Comparison of ENCODE assay signal across 9 mouse cellular contexts in the genomic region with DNA sequence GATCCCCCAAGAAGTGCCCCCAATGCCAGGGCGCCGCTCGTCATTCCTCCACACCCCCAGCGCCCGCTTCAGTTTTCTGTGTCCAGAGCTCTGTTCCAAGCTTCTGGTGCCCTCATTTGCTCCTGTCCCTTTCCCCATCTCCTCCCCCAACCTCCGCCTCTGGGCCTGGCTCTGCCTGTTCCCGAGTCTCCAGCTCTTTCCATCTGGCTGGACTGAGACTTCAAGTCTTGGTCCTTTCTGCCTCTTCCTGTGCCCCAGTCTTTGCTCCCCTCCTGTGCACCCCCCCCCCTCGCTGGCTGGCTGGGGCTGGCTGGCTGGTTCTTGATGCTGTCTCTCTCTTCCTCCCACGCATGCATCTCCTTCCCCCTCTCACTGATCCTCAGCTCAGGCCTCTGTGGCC. TPM values are rescaled to one million over a fixed set of nuclear protein-coding genes. Genes with fewer than 3 reads are reported as not detected.
DNase-seq lines count a peak whose midpoint lies in the region; ATAC-seq lines count a peak whose summit lies in the region.
"Had no signal": no experiment of that assay in that cellular context is flagged by ENCODE, and none has a peak within 500 bp of the region (broad histone marks: within the 10 kb centered on the region; RNA-seq: fewer than 3 reads in every experiment).

No protein-coding gene starts in this region.

- H3K27ac ChIP-seq in heart, embryonic 10.5 days = peak overlapping the region; percentile 73; the same call in 1 of the 2 replicates
- H3K27ac ChIP-seq in forebrain, embryonic 11.5 days (ENCODE audit: low read depth, low read length) = 0 out of 2 replicates have a peak overlapping the region, but pooled peaks have one; percentile 0
- peak overlapping the region; percentile 96 for H3K27ac ChIP-seq in neural tube, embryonic 15.5 days (replicated peaks)

- H3K4me3 ChIP-seq in heart, embryonic 10.5 days = peak overlapping the region; percentile 54
- peak overlapping the region; percentile 2; the same call in 1 of the 2 replicates for H3K4me3 ChIP-seq in forebrain, embryonic 11.5 days (ENCODE audit: low read depth, low read length)
- peak overlapping the region; percentile 30; the same call in 1 of the 2 replicates for H3K4me3 ChIP-seq in neural tube, embryonic 15.5 days (replicated peaks)

- no peak for ATAC-seq in forebrain, embryonic 11.5 days (replicated peaks; ENCODE audit: low FRiP score)
- no peak for ATAC-seq in neural tube, embryonic 15.5 days (ENCODE audit: low FRiP score)

- peaks cover 77% of the 10 kb centered on the region for H3K4me1 ChIP-seq in heart, embryonic 10.5 days
- H3K4me1 ChIP-seq in forebrain, embryonic 11.5 days (replicated peaks; ENCODE audit: control insufficient read depth, insufficient read depth, low read length) = peaks cover 42% of the 10 kb centered on the region
- H3K4me1 ChIP-seq in neural tube, embryonic 15.5 days = peaks cover 82% of the 10 kb centered on the region

- WGBS in heart, embryonic 10.5 days = 36% methylated on average over 9 of the region's 9 CpGs
- 34% methylated on average over 9 of the region's 9 CpGs for WGBS in forebrain, embryonic 11.5 days
- 42% methylated on average over 9 of the region's 9 CpGs for WGBS in neural tube, embryonic 15.5 days

- DNase-seq in heart, embryonic 10.5 days (ENCODE audit: low spot score) = no peak
- DNase-seq in heart, adult 8-10 months (ENCODE audit: low spot score) = no peak
- DNase-seq in Muller cell, postnatal 12 days (ENCODE audit: inconsistent ontology term) = peak; percentile 72
- no peak for DNase-seq in forebrain, embryonic 11.5 days (ENCODE audit: low spot score)
- peak; percentile 59 for DNase-seq in induced T-regulatory cell, adult 2 months (ENCODE audit: low read depth)
- no peak for DNase-seq in urinary bladder, postnatal 36 days (ENCODE audit: low spot score in 2 of 2)
- DNase-seq in left cerebral cortex, adult 8-10 months (ENCODE audit: low spot score in 2 of 2) = no peak

- no peaks in the 10 kb centered on the region for H3K9me3 ChIP-seq in heart, embryonic 10.5 days
- H3K9me3 ChIP-seq in forebrain, embryonic 11.5 days (ENCODE audit: control insufficient read depth, low read length) = no peaks in the 10 kb centered on the region
- H3K9me3 ChIP-seq in neural tube, embryonic 15.5 days (replicated peaks) = no peaks in the 10 kb centered on the region

- peaks cover 21% of the 10 kb centered on the region for H3K36me3 ChIP-seq in heart, embryonic 10.5 days
- peaks cover 8% of the 10 kb centered on the region for H3K36me3 ChIP-seq in forebrain, embryonic 11.5 days (ENCODE audit: control insufficient read depth, insufficient read depth, low read length)
- peaks cover 21% of the 10 kb centered on the region for H3K36me3 ChIP-seq in neural tube, embryonic 15.5 days

- peak overlapping the region; percentile 44 for H3K9ac ChIP-seq in forebrain, embryonic 11.5 days (ENCODE audit: low read length)
- peak overlapping the region; percentile 36 for H3K9ac ChIP-seq in neural tube, embryonic 15.5 days (replicated peaks)

- H3K4me2 ChIP-seq in forebrain, embryonic 11.5 days (ENCODE audit: low read depth, low read length, severe bottlenecking) = peak overlapping the region; percentile 55
- peak overlapping the region; percentile 67 for H3K4me2 ChIP-seq in neural tube, embryonic 15.5 days

- H3K27me3 ChIP-seq in heart, embryonic 10.5 days (ENCODE audit: insufficient read depth, poor library complexity, severe bottlenecking) = peaks cover 12% of the 10 kb centered on the region
- H3K27me3 ChIP-seq in forebrain, embryonic 11.5 days (ENCODE audit: control insufficient read depth, insufficient read depth, low read length) = no peaks in the 10 kb centered on the region
- no peaks in the 10 kb centered on the region for H3K27me3 ChIP-seq in neural tube, embryonic 15.5 days (replicated peaks)

RNA-seq across cellular contexts. Expression of a gene that starts 10.7 kb away (rescaled TPM):
- polyA plus RNA-seq in heart, embryonic 10.5 days (2016; fragmentation: Nextera tagmentation; extraction: Ambion mirVana) = 5.7 and 9.3 TPM in 2 replicates
- total RNA-seq in heart, adult 8-10 months (2022) = 1 to 10 TPM; 3.9 to 6.3 (median 5.2) TPM
- 18.2 and 21.5 TPM in 2 replicates for polyA plus RNA-seq in forebrain, embryonic 11.5 days (2014; fragmentation: Nextera tagmentation; extraction: Ambion mirVana)
- polyA plus RNA-seq in neural tube, embryonic 15.5 days (2015; fragmentation: Nextera tagmentation; extraction: Ambion mirVana) = 20.1 and 24.7 TPM in 2 replicates
- total RNA-seq in left cerebral cortex, adult 8-10 months (2022) = 100 to 1,000 TPM; 721 to 849 (median 797) TPM

RNA-seq across cellular contexts. Expression of a gene that starts 12.2 kb away (rescaled TPM):
- polyA plus RNA-seq in heart, embryonic 10.5 days (2016; fragmentation: Nextera tagmentation; extraction: Ambion mirVana) = 79.1 and 102 TPM in 2 replicates
- total RNA-seq in heart, adult 8-10 months (2022) = 1,000 to 10,000 TPM; 1,233 to 1,415 (median 1,285) TPM
- 44.0 and 47.6 TPM in 2 replicates for polyA plus RNA-seq in forebrain, embryonic 11.5 days (2014; fragmentation: Nextera tagmentation; extraction: Ambion mirVana)
- polyA plus RNA-seq in neural tube, embryonic 15.5 days (2015; fragmentation: Nextera tagmentation; extraction: Ambion mirVana) = 61.7 and 65.7 TPM in 2 replicates
- total RNA-seq in left cerebral cortex, adult 8-10 months (2022) = 10 to 100 TPM; 57.9 to 68.3 (median 61.2) TPM

RNA-seq across cellular contexts. Expression of a gene that starts 26.5 kb away (rescaled TPM):
- 0.23 and 0.93 TPM in 2 replicates for polyA plus RNA-seq in heart, embryonic 10.5 days (2016; fragmentation: Nextera tagmentation; extraction: Ambion mirVana)
- total RNA-seq in heart, adult 8-10 months (2022) = not detected
- 0.88 and 0.99 TPM in 2 replicates for polyA plus RNA-seq in forebrain, embryonic 11.5 days (2014; fragmentation: Nextera tagmentation; extraction: Ambion mirVana)
- polyA plus RNA-seq in neural tube, embryonic 15.5 days (2015; fragmentation: Nextera tagmentation; extraction: Ambion mirVana) = 1.7 and 2.1 TPM in 2 replicates
- total RNA-seq in left cerebral cortex, adult 8-10 months (2022) = 1 to 10 TPM in 2 of 4 experiments, under 1 TPM in 2; 0.77 to 2.4 (median 1.5) TPM
- polyA plus RNA-seq: large intestine, adult 2 months had no signal

RNA-seq across cellular contexts. Expression of a gene that starts 27.0 kb away (rescaled TPM):
- 29.5 and 40.3 TPM in 2 replicates for polyA plus RNA-seq in heart, embryonic 10.5 days (2016; fragmentation: Nextera tagmentation; extraction: Ambion mirVana)
- total RNA-seq in heart, adult 8-10 months (2022) = 1 to 10 TPM; 4.0 to 6.4 (median 5.1) TPM
- polyA plus RNA-seq in forebrain, embryonic 11.5 days (2014; fragmentation: Nextera tagmentation; extraction: Ambion mirVana) = 43.9 and 47.6 TPM in 2 replicates
- polyA plus RNA-seq in neural tube, embryonic 15.5 days (2015; fragmentation: Nextera tagmentation; extraction: Ambion mirVana) = 22.6 and 25.1 TPM in 2 replicates
- total RNA-seq in left cerebral cortex, adult 8-10 months (2022) = 10 to 100 TPM; 28.0 to 36.9 (median 32.9) TPM

RNA-seq across cellular contexts. Expression of a gene that starts 31.8 kb away (rescaled TPM):
- 51.8 and 73.3 TPM in 2 replicates for polyA plus RNA-seq in heart, embryonic 10.5 days (2016; fragmentation: Nextera tagmentation; extraction: Ambion mirVana)
- total RNA-seq in heart, adult 8-10 months (2022) = 10 to 100 TPM; 21.0 to 24.9 (median 23.6) TPM
- 61.4 and 63.0 TPM in 2 replicates for polyA plus RNA-seq in forebrain, embryonic 11.5 days (2014; fragmentation: Nextera tagmentation; extraction: Ambion mirVana)
- polyA plus RNA-seq in neural tube, embryonic 15.5 days (2015; fragmentation: Nextera tagmentation; extraction: Ambion mirVana) = 53.5 and 57.8 TPM in 2 replicates
- total RNA-seq in left cerebral cortex, adult 8-10 months (2022) = 10 to 100 TPM; 49.6 to 59.9 (median 51.8) TPM

Comparison
In these comparisons a context has a peak if more than half of its experiments do, and no peak if none do; other contexts are left out.
1. DNase-seq: peak in Muller cell, postnatal 12 days (single experiment) and induced T-regulatory cell, adult 2 months (single experiment); none in heart, embryonic 10.5 days (single experiment), heart, adult 8-10 months (single experiment), forebrain, embryonic 11.5 days (single experiment), urinary bladder, postnatal 36 days (0 of 2) and left cerebral cortex, adult 8-10 months (0 of 2).
2. H3K27ac ChIP-seq: peak in every context shown above with its lines; median percentile 96 in neural tube, embryonic 15.5 days; 73 in heart, embryonic 10.5 days; 0 in forebrain, embryonic 11.5 days.
3. H3K4me3 ChIP-seq: peak in every context shown above with its lines; median percentile 54 in heart, embryonic 10.5 days; 30 in neural tube, embryonic 15.5 days; 2 in forebrain, embryonic 11.5 days.